In genomic region chr10:90839611-90840335, GRCm38 (mm10) we compare ENCODE assay signal across 24 mouse cellular contexts.
"Had no signal": no experiment of that assay in that cellular context is flagged by ENCODE, and none has a peak within 500 bp of the region (broad histone marks: within the 10 kb centered on the region; RNA-seq: fewer than 3 reads in every experiment).

No protein-coding gene starts in this region.

- H3K9me3 ChIP-seq: heart, embryonic 15.5 days; liver, embryonic 12.5 days had no signal

- H3K4me2 ChIP-seq: heart, embryonic 11.5 days; heart, embryonic 13.5 days; heart, embryonic 15.5 days; hindbrain, embryonic 12.5 days; hindbrain, embryonic 14.5 days; limb, embryonic 12.5 days; liver, embryonic 12.5 days had no signal

- ATAC-seq: hindbrain, embryonic 16.5 days; inflammation-experienced regulatory T-cells, adult 6 months; liver, embryonic 12.5 days had no signal

- DNase-seq: gastrocnemius, adult 2 months; gastrocnemius, postnatal 10 days; gastrocnemius, postnatal 25 days; heart, adult 2 months; heart, postnatal 4 days; kidney, adult 18-20 months; kidney, adult 8-10 months; kidney, postnatal 10 days; kidney, postnatal 25 days; kidney, postnatal 4 days; layer of hippocampus, postnatal 36 days; left cerebral cortex, postnatal 4 days; liver had no signal

- H3K27me3 ChIP-seq: liver, embryonic 12.5 days had no signal

- H3K27ac ChIP-seq: gastrocnemius, adult 2 months; heart, adult 2 months; heart, embryonic 13.5 days; heart, embryonic 15.5 days; hindbrain, embryonic 10.5 days; hindbrain, embryonic 12.5 days; hindbrain, embryonic 14.5 days; limb, embryonic 12.5 days; liver, embryonic 12.5 days; liver, embryonic 14.5 days had no signal

- H3K36me3 ChIP-seq: heart, embryonic 13.5 days; heart, embryonic 15.5 days; hindbrain, embryonic 10.5 days; hindbrain, embryonic 12.5 days; limb, embryonic 12.5 days; liver, embryonic 12.5 days had no signal

- H3K4me3 ChIP-seq: gastrocnemius, adult 2 months; heart, adult 2 months; heart, embryonic 13.5 days; heart, embryonic 15.5 days; hindbrain, embryonic 10.5 days; hindbrain, embryonic 12.5 days; limb, embryonic 12.5 days; liver, embryonic 12.5 days had no signal

- H3K4me1 ChIP-seq: heart, embryonic 13.5 days; heart, embryonic 15.5 days; hindbrain, embryonic 10.5 days; hindbrain, embryonic 12.5 days; limb, embryonic 12.5 days; liver, embryonic 12.5 days had no signal

- H3K9ac ChIP-seq: heart, embryonic 13.5 days; heart, embryonic 15.5 days; hindbrain, embryonic 12.5 days; hindbrain, embryonic 14.5 days; limb, embryonic 12.5 days; liver, embryonic 12.5 days; liver, embryonic 14.5 days had no signal
